Mouse (Mus musculus) colon, adult 2 months (tissue): ENCODE results near the gene Mast1. TPM values are rescaled to one million over a fixed set of nuclear protein-coding genes. Genes with fewer than 3 reads are reported as not detected.

Source experiments
- polyA plus RNA-seq: library from polyadenylated mRNA; depleted of rRNA; stranded (reverse); fragments of >200 nt; gene quantifications from 2 replicates; pipeline ENCODE4 v1.2.3, GENCODE M21; 2012; rRNA removed

Gene Mast1
- polyA plus RNA-seq = 1.3 and 1.7 TPM in 2 replicates

GRCm38 (mm10) chr8:84936962-84937546, at the start of gene Mast1:
Mast1 (minus strand) TSS chr8:84937359.

GRCm38 (mm10) chr8:84978248-84978940, 41.2 kb upstream of the Mast1 start, which contains the start of gene Junb:
Junb (minus strand) TSS chr8:84978718.

GRCm38 (mm10) chr8:84969241-84970134, 32.3 kb upstream of the Mast1 start, which contains the start of the genes Gm49661, Prdx2 and Rnaseh2a:
Gm49661 (minus strand) TSS chr8:84969433.
Prdx2 (plus strand) TSS chr8:84969587.
Rnaseh2a (minus strand) TSS chr8:84969767.

GRCm38 (mm10) chr8:84946528-84947240, 9.5 kb upstream of the Mast1 start, which contains the start of gene Rtbdn:
Rtbdn (plus strand) TSS chr8:84946991.

GRCm38 (mm10) chr8:84908421-84909161, 28.6 kb downstream of the Mast1 start, which contains the start of gene Dnase2a:
Dnase2a (plus strand) TSS chr8:84908560.

GRCm38 (mm10) chr8:84901752-84902151, 35.4 kb downstream of the Mast1 start, which contains the start of gene Klf1:
Klf1 (plus strand) TSS chr8:84901928.

GRCm38 (mm10) chr8:84893709-84894134, 43.4 kb downstream of the Mast1 start, which contains the start of gene Gcdh:
Gcdh (minus strand) TSS chr8:84893921.

GRCm38 (mm10) chr8:84871376-84872308, 65.5 kb downstream of the Mast1 start, which contains the start of gene Syce2:
Syce2 (plus strand) TSS chr8:84872111.

Other genes with a start within 250 kb of the Mast1 start
- gene Nacc1, start 249.5 kb downstream of the Mast1 start, polyA plus RNA-seq = 118 and 128 TPM in 2 replicates
- 8.4 and 9.0 TPM in 2 replicates for gene Lyl1, start 235.9 kb downstream of the Mast1 start, polyA plus RNA-seq
- 0.29 and 0.59 TPM in 2 replicates for gene G430095P16Rik, start 214.4 kb downstream of the Mast1 start, polyA plus RNA-seq
- gene Nfix, start 137.0 kb downstream of the Mast1 start, polyA plus RNA-seq = 42.4 and 55.8 TPM in 2 replicates
- gene Dand5, start 114.5 kb downstream of the Mast1 start, polyA plus RNA-seq = 2.1 and 2.9 TPM in 2 replicates
- 40.4 and 47.3 TPM in 2 replicates for gene Gadd45gip1, start 105.8 kb downstream of the Mast1 start, polyA plus RNA-seq
- gene Rad23a, start 96.7 kb downstream of the Mast1 start, polyA plus RNA-seq = 58.2 and 66.6 TPM in 2 replicates
- 162 and 189 TPM in 2 replicates for gene Calr, start 90.4 kb downstream of the Mast1 start, polyA plus RNA-seq
- gene Farsa, start 80.4 kb downstream of the Mast1 start, polyA plus RNA-seq = 35.1 TPM in 2 replicates
- 1.3 and 1.9 TPM in 2 replicates for gene Syce2, start 65.2 kb downstream of the Mast1 start, polyA plus RNA-seq
- 130 and 142 TPM in 2 replicates for gene Gcdh, start 43.4 kb downstream of the Mast1 start, polyA plus RNA-seq
- 0.23 and 0.28 TPM in 2 replicates for gene Klf1, start 35.4 kb downstream of the Mast1 start, polyA plus RNA-seq
- gene Dnase2a, start 28.8 kb downstream of the Mast1 start, polyA plus RNA-seq = 13.5 and 17.0 TPM in 2 replicates
- gene Rtbdn, start 9.6 kb upstream of the Mast1 start, polyA plus RNA-seq = 0.21 and 0.81 TPM in 2 replicates
- not detected in 2 replicates for gene Gm49661, start 32.1 kb upstream of the Mast1 start, polyA plus RNA-seq
- gene Prdx2, start 32.2 kb upstream of the Mast1 start, polyA plus RNA-seq = 119 and 140 TPM in 2 replicates
- gene Rnaseh2a, start 32.4 kb upstream of the Mast1 start, polyA plus RNA-seq = 41.0 and 42.0 TPM in 2 replicates
- gene Junb, start 41.4 kb upstream of the Mast1 start, polyA plus RNA-seq = 231 and 249 TPM in 2 replicates
- gene Hook2, start 53.2 kb upstream of the Mast1 start, polyA plus RNA-seq = 43.2 and 50.0 TPM in 2 replicates
- 96.2 and 105 TPM in 2 replicates for gene Best2, start 77.2 kb upstream of the Mast1 start, polyA plus RNA-seq
- gene Asna1, start 87.9 kb upstream of the Mast1 start, polyA plus RNA-seq = 110 TPM in 2 replicates
- gene Trir, start 89.5 kb upstream of the Mast1 start, polyA plus RNA-seq = 108 and 150 TPM in 2 replicates
- 53.8 and 59.8 TPM in 2 replicates for gene Tnpo2, start 99.6 kb upstream of the Mast1 start, polyA plus RNA-seq
- 59.9 and 71.0 TPM in 2 replicates for gene Fbxw9, start 122.7 kb upstream of the Mast1 start, polyA plus RNA-seq
- gene Gm5741, start 130.6 kb upstream of the Mast1 start, polyA plus RNA-seq = 0.72 TPM in 1 of 2 replicates, not detected in the other
- 53.6 and 68.0 TPM in 2 replicates for gene Dhps, start 134.4 kb upstream of the Mast1 start, polyA plus RNA-seq
- gene Wdr83os, start 143.4 kb upstream of the Mast1 start, polyA plus RNA-seq = 87.0 and 110 TPM in 2 replicates
- gene Wdr83, start 143.9 kb upstream of the Mast1 start, polyA plus RNA-seq = 29.5 and 29.6 TPM in 2 replicates
- 70.9 and 73.4 TPM in 2 replicates for gene Man2b1, start 145.9 kb upstream of the Mast1 start, polyA plus RNA-seq
- gene Zfp791, start 185.7 kb upstream of the Mast1 start, polyA plus RNA-seq = 0.57 and 1.0 TPM in 2 replicates
- gene Cks1brt, start 214.6 kb upstream of the Mast1 start, polyA plus RNA-seq = not detected in 2 replicates